In genomic region chr13:18843546-18843945, GRCm38 (mm10) we compare ENCODE assay signal across 22 mouse cellular contexts.
A peak's percentile ranks its signal among the peaks of the same experiment; 100 is the strongest.
DNase-seq lines count a peak whose midpoint lies in the region; ATAC-seq and TF ChIP-seq lines count a peak whose summit lies in the region.
"Had no signal": no experiment of that assay in that cellular context is flagged by ENCODE, and none has a peak within 500 bp of the region (broad histone marks: within the 10 kb centered on the region; RNA-seq: fewer than 3 reads in every experiment).

No protein-coding gene starts in this region.

- DNase-seq in lung, postnatal 0 days (ENCODE audit: low spot score): peak; percentile 10
- DNase-seq in lung, postnatal 4 days: no peak
- DNase-seq in 3T3-L1 (ENCODE audit: low read depth, low spot score) (peak; percentile 7), NIH3T3 (ENCODE audit: low read depth) (peak; percentile 61)
- no peak for DNase-seq in layer of hippocampus, postnatal 25 days (ENCODE audit: extremely low spot score in 1 of 2, low spot score in 1 of 2)
- DNase-seq: adrenal gland, adult 2 months; adrenal gland, postnatal 10 days; adrenal gland, postnatal 25 days; B cell, adult 2 months; cerebellum, adult 11 months; cerebellum, adult 2 months; cerebellum, adult 9-10 months; cerebellum, postnatal 10 days; cerebellum, postnatal 25 days; forebrain, postnatal 0 days had no signal

- no peak overlapping the region for H3K27ac ChIP-seq in lung, postnatal 0 days (ENCODE audit: low read length)
- H3K27ac ChIP-seq: embryonic facial prominence, embryonic 10.5 days; embryonic facial prominence, embryonic 12.5 days; forebrain, embryonic 13.5 days; forebrain, embryonic 15.5 days had no signal

- TF ChIP-seq CTCF in lung, postnatal 0 days (IDR thresholded peaks at IDR 0.05): no peak

- H3K4me3 ChIP-seq in lung, postnatal 0 days (ENCODE audit: low read depth, low read length): no peak overlapping the region
- H3K4me3 ChIP-seq: embryonic facial prominence, embryonic 10.5 days; embryonic facial prominence, embryonic 12.5 days; forebrain, embryonic 13.5 days; forebrain, embryonic 15.5 days had no signal

- H3K9me3 ChIP-seq in lung, postnatal 0 days (ENCODE audit: low read length): no peaks in the 10 kb centered on the region
- H3K9me3 ChIP-seq: embryonic facial prominence, embryonic 10.5 days; embryonic facial prominence, embryonic 12.5 days; forebrain, embryonic 13.5 days; forebrain, embryonic 15.5 days; G1E had no signal

- ATAC-seq in lung, postnatal 0 days: no peak
- ATAC-seq: CD4-positive, CD25-positive, alpha-beta regulatory T cell, adult 4 months; forebrain, embryonic 13.5 days; forebrain, embryonic 15.5 days; forebrain, postnatal 0 days had no signal

- no peaks in the 10 kb centered on the region for H3K4me1 ChIP-seq in lung, postnatal 0 days (ENCODE audit: insufficient read depth, low read depth, low read length)
- H3K4me1 ChIP-seq: embryonic facial prominence, embryonic 10.5 days; embryonic facial prominence, embryonic 12.5 days; forebrain, embryonic 13.5 days; forebrain, embryonic 15.5 days had no signal

- TF ChIP-seq EP300 in lung, postnatal 0 days (IDR thresholded peaks at IDR 0.05): 0 out of 2 replicates have a peak, but pooled peaks have one; percentile 21

- H3K36me3 ChIP-seq in lung, postnatal 0 days (ENCODE audit: insufficient read depth, low read length): 0 out of 2 replicates have a peak, but pooled peaks cover 3% of the 10 kb centered on the region

- no peaks in the 10 kb centered on the region for H3K27me3 ChIP-seq in lung, postnatal 0 days (replicated peaks; ENCODE audit: insufficient read depth, low read length)
- H3K27me3 ChIP-seq: CH12.LX; embryonic facial prominence, embryonic 12.5 days; forebrain, embryonic 13.5 days; forebrain, embryonic 15.5 days had no signal

- WGBS in lung, postnatal 0 days: 73% methylated on average over 1 of the region's 1 CpGs

- H3K4me2 ChIP-seq in lung, postnatal 0 days (replicated peaks; ENCODE audit: low read depth, low read length): no peak overlapping the region
- H3K4me2 ChIP-seq: embryonic facial prominence, embryonic 12.5 days; forebrain, embryonic 13.5 days; forebrain, embryonic 15.5 days had no signal

- no peak overlapping the region for H3K9ac ChIP-seq in lung, postnatal 0 days (replicated peaks; ENCODE audit: low read depth)
- H3K9ac ChIP-seq: embryonic facial prominence, embryonic 12.5 days; forebrain, embryonic 13.5 days; forebrain, embryonic 15.5 days; forebrain, postnatal 0 days had no signal

Comparison
In these comparisons a context has a peak if more than half of its experiments do, and no peak if none do; other contexts are left out.
1. DNase-seq: peak in lung, postnatal 0 days (single experiment), 3T3-L1 (single experiment) and NIH3T3 (single experiment); none in lung, postnatal 4 days (0 of 2) and layer of hippocampus, postnatal 25 days (0 of 2).